Mouse (Mus musculus) mouse embryonic stem cell (cell line): ENCODE measurements around the gene Ocrl.

Source experiments
- in situ Hi-C, 2 experiments: fragments of 300-500 bp; cut with MboI; formaldehyde crosslinking; loops; 1 replicate in 1 of 2; 3 replicates in 1 of 2; pipeline ENCODE4 v1.14.3; 2019 to 2020; ENCODE audit warnings: low sequenced_read_pairs in 2 of 2, low pct_unique_long_range_greater_than_20kb in 1 of 2, mixed read lengths in 1 of 2; ENCODE audit not compliant: unreplicated experiment in 1 of 2

Gene Ocrl

DNA sequence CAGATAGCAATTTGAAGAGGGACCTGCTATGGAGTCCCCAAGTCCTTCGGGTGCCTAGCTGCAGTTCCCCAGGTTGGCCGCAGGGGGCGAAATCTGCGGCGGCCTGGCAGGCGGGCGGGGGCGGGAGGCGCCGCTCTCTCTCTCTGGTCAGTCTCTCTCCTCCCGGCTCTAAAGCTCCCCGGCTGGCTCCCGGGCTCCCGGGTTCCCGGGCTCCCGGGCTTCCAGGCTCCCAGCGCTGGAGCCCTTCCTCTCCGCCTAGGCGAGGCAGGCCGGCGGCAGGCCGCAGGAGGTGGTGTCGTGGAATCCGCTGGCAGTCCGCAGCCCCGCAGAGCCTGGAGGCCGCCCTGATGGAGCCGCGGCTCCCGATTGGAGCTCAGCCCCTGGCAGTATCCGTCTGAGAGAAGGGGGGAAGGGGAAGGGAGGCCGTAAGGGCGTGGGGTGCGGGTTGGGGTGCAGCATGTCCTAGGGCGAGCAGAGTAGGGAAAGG is at the start of gene Ocrl:
Gene Ocrl, plus strand, starts transcription at position 82 of the 487 bp plus-strand sequence.
- in situ Hi-C loops = no loop called here

DNA sequence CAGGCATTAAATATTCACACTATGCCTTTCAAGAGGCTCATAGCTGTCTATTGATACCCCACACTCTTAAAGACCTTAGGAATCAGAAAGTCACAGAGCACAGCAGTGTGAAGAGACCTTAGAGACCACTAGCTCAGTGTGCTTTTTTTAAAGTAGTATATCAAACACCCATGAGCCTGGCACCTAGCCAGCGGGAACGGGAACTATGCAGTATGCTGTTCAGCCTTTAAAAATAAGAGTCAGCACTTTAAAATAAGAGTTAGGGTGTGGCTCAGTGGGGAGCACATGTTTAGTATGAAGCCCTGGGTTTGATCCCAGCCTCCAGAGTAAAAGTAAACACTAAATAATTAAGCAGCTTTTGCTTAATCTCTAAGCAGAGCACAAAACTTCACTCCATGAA is 32.1 kb upstream of the Ocrl start:
- in situ Hi-C loops = loop anchor here in 1 of 2 experiments (25.0 kb wide), 1 partner anchor 93 kb away; no protein-coding TSS in a partner anchor

DNA sequence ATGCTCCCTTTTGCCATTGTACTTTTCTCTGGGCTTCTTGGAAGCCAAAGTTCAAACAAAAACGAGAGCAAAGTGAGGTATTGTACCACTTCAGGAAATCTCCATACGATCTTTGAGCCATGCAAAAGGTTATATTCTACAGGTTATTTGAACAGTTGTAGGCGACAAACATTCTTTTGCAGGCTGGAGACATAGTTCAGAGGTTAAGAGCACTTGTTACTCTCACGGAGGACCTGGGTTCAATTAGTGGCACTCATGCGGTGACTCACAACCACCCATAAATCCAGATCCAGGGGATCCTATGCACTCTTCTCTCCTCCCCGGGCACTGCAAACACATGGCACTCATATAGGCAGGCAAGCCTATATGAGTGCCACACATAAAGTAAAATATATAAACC is 29.4 kb upstream of the Ocrl start:
- in situ Hi-C loops = loop anchor here in 1 of 2 experiments (25.0 kb wide), 1 partner anchor 96 kb away; no protein-coding TSS in a partner anchor

DNA sequence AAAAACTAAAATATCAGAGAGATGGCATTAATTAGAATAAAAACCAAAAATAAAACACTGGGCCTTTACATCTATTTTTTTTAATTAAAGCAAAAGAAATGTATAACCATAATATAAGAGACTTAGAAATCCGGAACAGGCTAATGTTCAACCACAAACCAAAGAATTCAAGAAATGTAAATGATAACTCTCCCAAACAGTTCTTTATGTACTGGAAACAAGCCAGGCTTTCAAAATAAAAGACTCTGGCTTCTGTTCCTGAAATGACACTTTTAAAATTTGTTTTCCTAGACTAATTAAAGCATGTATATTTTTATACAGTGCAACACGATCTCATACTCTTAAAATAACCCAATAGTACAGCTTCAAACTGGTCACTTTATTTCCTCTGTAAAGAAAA is 24.8 kb upstream of the Ocrl start:
- in situ Hi-C loops = loop anchor here in 1 of 2 experiments (25.0 kb wide), 1 partner anchor 100 kb away; no protein-coding TSS in a partner anchor

DNA sequence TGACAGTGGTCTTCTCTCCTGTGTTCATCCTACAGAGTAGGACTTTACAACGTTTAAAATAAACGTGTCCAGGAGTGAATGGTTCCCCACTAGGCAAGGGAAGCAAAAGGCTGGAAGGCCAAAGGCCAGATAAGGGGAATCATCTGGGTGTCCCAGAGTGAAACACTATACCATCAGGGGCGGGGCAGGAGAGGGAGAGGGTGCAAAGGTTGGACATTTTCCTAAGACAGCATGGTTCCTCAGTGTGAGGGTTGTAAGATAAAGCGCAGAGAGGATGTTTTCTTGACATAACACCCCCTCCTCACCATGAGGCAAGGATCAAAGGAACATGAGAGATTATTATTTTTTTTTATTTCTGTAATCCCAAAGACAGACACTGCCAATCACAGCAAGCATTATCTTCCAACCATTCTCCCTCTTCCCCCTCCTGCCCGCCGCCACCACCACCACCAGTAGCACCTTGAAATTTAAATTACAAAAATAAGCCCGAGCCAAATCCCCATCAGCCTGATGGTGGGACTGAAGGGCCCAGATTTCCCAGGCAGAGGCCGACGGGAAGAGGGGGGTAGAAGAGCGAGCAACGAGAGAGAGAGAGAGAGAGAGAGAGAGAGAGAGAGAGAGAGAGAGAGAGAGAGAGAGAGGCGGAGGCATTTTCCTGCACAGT is 20.8 kb upstream of the Ocrl start:
- in situ Hi-C loops = loop anchor here in 1 of 2 experiments (25.0 kb wide), 1 partner anchor 104 kb away; no protein-coding TSS in a partner anchor

DNA sequence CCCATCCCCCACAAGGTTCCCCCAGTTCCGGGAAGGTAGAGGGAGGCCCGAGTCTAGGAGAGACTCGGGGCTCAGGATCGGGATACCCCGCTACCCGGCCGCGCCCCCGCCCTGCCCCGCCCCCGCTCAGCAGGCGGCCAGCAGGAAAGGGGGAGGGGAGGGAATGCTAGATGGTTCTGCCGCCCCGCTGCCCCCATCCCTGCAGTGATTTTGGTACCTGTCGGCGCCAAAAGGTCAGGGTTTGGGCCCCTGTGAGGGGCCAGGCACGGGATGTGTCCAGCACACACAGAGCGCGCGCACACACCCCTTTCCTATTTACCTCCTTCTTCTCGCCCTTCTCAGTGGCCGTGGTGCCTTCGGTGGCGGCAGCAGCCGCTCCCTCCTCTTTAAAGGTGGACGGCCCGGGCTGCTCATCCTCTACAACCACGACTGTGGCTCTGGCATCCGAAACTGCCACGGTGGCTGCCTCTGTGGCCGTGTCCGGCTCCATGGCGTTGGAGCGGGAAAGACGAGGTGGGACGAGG is 20.2 kb upstream of the Ocrl start:
- in situ Hi-C loops = loop anchor here in 1 of 2 experiments (25.0 kb wide), 1 partner anchor 105 kb away; no protein-coding TSS in a partner anchor

DNA sequence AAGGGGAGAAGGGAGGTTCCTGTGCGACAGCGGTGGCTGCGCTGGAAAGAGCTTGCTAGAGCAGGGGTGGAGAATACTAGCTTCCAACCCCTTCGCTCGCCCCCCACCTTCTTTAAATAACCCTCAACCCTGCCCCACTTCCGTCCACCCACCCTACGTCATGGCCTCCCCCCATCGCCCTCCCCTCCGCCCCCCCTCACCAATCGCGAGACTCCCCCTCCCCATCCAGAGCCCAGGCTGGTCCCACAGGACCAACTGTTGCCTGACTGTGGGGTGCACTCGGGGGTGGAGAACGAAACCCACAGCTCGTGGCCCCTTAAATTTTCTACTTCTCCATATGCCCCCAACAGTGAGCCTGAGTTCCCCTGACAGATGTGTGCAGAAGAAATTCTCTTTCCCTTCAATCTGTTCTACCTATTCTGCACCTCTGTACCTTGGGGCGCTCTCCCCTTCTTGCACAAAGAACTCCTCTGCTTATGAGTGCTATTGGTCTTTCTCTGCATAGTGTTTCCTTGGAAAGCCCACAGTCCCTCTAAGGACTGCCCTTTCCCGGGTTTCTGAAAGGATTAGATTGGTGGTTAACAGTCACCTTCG is 19.7 kb upstream of the Ocrl start, which contains the start of gene Smarca1:
Gene Smarca1, minus strand, starts transcription at position 544 of the 594 bp plus-strand sequence.
- in situ Hi-C loops = loop anchor here in 1 of 2 experiments (25.0 kb wide), 1 partner anchor 105 kb away; no protein-coding TSS in a partner anchor

DNA sequence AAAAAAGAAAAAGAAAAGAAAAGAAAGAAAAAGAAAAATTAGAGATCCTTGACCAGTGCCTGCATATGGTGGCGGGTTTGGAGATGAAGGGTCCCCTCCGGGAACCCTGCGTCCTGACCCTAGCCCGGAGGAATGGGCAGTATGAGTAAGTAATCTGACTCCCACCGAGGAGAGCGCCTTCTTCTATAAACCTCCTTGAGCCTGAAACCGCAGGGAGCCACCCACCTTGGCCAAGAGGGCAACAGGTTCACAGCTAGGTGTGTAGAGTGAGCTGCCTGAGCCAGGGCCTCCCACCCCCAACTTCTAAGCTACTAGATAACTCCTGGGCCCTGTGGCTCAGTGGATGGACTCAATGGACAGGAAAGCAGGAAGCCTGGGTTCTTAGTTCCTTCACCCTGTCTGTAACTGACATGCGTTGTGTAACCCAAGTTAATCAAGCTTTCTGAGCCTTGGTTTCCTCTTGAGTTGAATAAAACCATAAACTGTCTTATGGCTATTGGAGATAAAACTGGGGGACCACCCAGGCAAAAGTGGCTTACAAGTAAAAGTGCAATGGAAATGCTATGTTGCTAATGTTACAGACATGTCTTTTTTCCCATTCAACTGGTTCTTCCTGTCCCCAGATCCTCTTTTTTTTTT is 836 bp downstream of the Ocrl start:
- in situ Hi-C loops = no loop called here

DNA sequence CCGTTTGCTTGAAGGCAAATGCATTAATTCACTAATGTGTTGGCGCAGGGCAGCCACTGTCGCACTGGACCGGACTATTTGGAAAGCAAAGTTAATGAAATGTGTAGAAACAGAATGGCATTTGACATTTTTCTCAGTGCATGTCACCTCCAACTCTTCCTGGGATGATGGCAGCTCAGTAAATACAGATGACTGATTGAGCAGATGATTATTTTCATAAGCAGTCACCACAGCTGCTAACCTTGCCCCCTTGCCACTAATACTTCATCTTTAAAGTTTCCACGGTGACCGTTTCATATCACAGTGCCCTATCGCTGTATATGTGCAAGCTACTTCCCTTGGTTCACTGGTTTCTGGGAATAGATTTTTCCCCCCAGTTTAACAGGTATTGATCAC is 1.4 kb downstream of the Ocrl start:
- in situ Hi-C loops = no loop called here

DNA sequence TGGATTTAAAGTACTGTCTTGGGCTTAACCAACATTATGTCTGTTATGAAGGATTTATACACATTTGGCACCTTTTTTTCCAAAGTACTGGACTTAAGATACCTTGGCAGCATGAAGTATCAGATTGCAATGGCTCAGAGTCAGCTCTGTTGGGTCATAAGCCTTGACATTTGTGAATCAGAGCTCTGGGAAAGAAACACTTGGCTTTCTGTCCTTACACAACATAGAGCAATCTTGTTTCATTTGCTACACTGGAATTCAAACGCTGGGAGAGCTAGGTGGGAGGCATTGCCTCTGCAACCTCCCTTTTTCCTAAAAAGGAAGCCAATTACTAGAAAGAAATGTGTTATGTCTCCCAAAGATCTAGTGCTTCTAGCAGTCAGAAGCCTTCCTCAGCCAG is 4.6 kb downstream of the Ocrl start:
- in situ Hi-C loops = no loop called here

DNA sequence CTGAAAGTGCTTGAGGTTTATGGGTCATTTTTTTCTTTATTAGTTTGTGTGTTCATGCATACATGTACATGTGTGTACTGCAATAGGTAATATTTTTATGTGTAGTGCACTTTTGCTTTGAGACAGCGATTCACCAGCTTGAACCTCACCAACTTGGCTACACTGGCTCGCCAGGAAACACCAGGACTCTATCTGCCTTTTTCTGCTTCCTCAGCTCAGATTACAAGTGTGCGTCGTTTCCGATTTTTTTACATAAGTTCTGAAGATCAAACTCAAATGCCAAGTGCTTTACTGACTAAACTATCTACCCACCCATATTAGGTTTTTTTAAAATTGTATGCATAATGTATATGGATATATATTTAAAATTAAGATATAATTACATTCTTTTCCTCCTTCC is 8.4 kb downstream of the Ocrl start:
- in situ Hi-C loops = no loop called here

DNA sequence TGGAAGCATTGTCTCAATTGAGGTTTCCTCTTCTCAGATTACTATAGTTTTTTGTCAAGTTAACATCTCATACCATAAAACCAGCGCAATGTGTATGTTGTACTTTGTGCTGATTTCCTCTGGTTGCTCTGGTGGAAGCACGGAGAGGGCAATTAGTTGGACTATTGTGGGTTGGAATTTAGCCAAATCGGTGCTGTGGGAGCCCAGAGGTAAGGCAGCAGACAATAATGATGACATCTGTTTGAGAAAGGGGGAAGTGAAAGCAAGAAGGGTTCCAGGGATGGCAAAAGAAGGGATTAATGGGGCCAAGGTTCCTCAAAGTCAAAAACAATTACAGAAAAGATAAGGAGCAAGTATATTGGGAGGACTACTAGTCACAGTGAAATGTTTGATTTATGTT is 15.8 kb downstream of the Ocrl start:
- in situ Hi-C loops = no loop called here

DNA sequence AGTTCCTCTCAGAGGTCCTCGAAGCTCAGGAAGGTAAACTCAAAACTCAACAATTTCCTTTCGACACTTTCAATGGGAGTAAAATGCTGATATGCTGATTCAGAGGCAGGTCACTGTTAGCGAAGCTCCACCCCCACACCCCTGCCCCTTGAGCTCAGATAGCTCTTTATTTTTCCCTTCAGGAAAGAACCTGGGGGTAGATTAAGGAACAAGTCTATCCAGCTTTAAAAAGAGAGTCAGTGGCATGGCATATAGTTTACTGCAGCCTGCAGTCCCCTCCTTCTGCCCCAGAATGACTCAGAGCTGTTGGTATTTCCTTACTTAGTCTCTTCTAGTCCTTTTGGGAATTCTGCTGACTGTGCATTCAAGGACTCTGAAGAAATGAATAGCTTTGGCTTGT is 18.3 kb downstream of the Ocrl start:
- in situ Hi-C loops = no loop called here

DNA sequence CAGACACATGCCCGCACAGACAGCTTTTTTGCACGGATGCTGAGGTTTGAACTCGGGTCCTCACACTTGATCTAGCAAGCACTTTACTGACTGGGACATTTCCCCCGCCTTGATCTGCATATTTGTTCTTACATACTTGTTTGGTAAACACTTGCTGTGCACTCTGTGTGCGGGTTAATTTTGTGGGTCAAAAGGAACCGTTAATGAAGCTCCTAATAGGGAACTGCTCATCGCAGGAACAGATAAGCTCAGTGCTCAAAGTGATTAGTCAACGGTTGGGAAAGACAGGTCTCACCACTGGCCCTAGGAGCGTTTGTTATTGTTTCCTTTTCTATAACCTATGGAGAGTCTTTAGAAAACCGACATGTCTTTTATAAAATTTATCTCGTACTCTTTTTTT is 22.2 kb downstream of the Ocrl start:
- in situ Hi-C loops = no loop called here

DNA sequence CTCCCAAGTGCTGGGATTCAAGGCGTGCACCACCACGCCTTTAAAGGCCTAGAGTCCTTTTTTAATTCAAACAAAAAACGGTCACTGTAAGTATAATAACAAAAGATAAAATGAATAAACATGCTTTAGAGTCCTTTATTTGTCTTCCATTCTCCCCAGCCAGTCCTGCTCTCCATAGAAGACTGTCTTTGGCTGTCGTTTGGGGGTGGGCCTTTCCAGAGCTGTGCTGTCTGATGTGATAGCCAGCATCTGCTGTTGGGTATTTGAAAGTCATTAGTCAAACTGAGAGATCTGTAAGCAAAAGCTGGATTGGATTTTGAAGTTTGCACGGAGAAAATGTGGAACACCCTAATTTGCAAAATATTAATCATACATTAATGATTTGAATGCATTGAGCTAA is 24.7 kb downstream of the Ocrl start:
- in situ Hi-C loops = no loop called here

DNA sequence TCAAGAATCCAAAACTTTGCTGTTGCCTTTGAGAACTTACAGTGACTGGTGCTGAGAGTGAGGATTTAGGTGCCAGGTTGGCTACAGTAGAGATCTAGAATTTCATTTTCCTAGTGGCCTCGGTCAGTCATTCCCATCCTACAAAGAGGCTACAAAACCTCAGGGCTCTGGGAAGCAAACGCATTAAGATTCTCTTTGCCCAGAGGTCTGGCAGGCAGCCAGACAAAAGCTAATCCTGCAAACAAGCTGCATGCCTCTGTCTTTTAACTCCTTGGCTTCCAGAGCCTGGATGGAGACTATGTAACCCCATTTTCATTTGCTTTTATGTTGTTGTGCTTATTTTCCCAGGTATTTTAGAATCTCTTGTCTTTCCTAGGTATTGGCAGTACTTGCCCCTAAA is 25.6 kb downstream of the Ocrl start:
- in situ Hi-C loops = no loop called here

DNA sequence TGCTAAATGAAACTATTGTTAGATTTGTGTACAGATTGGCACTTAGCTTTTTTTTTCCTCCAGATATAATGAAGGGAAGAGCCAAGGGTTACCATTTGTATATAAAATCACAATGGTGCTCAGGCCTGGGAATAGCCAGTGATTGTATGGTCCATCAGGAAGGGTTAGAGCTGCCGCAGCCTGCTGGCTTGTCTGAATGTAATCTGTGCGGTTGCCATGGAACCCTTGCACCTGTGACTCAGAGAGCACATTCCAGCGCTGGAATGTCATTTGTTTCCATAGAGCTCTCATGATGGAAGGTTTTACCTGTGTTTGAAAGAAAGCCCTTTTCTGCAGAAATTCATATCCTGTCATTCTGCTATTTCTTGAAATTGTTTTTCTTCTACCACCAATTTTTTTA is 37.5 kb downstream of the Ocrl start:
- in situ Hi-C loops = no loop called here

DNA sequence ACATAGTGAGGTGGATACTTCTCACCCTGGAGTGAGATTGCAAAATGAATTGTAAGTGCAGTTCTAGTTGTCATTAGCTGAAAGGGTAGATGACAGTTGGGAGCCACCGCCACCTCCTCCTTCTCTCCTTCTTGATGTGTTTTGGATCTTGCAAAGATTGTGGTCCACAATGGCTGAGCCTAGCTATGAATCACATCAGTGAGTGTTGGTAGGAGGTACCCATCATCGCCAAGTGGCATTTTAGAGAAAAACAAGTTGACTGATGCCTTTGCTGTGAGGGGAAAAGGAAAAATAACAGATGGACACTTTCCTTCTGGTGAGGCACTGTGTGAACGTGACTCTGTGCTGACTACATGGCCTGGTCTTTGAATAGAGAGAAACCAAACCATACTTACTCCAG is 50.4 kb downstream of the Ocrl start:
- in situ Hi-C loops = no loop called here

DNA sequence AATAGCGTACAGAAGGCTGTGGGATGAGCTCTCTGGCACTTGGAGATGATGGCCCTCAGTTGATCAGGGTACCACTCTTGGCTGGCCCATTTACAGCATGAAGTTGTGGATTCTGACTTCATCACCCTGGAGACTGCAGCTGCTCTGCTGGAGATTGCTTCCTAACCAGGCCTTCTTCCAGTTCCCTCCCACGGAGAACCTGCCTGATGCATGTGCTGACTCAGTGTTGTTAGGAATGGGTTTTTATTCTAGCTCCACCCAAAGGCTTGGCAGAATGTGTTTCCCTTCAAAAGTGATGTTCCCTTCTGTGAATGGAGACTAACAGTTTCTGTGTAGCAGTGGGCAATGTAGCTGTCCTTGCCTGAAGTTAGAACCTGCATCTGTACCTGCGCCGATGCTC is 58.2 kb downstream of the Ocrl start:
- in situ Hi-C loops = no loop called here
